Mouse (Mus musculus): ENCODE results near the gene Rapgef3. TPM values are rescaled to one million over a fixed set of nuclear protein-coding genes. Genes with fewer than 3 reads are reported as not detected.

The Rapgef3 gene
- polyA plus RNA-seq, 1 experiment = not detected

DNA sequence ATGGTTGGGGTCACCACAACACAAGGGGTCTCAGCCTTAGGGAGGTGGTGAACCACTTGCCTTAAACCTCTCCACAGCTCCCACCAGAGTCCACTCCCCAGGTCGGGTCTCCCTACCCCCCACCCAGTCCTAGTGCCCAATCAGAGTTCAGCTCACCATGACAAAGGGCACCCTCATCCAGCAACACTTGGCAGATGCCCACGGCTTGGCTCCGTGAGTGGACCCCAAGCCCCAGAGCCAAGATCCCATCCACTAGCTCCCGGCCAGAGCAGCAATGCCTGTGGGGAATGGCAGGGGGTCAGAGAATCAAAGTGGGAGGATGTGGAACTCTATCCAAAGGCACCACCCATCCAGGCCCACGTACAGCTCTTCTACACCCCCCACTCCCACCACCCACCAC, 6.8 kb downstream of the Rapgef3 start:
- Histone ChIP-seq H3K4me3 (ENCODE audit: insufficient read depth, low read depth, low read length) (no peak overlapping the region), H3K4me1 (ENCODE audit: control insufficient read depth, insufficient read depth, low read length) (peaks cover 46% of the 10 kb centered on the region), H3K27ac (ENCODE audit: insufficient read depth, low read depth, low read length) (no peak overlapping the region)
- TF ChIP-seq CTCF (IDR thresholded peaks at IDR 0.05; ENCODE audit: insufficient read depth, low read depth, low read length) = no peak
- TF ChIP-seq POLR2A (IDR thresholded peaks at IDR 0.05; ENCODE audit: insufficient read depth, low read depth, low read length) = no peak
- WGBS = 34% methylated on average over 5 of the region's 5 CpGs

DNA sequence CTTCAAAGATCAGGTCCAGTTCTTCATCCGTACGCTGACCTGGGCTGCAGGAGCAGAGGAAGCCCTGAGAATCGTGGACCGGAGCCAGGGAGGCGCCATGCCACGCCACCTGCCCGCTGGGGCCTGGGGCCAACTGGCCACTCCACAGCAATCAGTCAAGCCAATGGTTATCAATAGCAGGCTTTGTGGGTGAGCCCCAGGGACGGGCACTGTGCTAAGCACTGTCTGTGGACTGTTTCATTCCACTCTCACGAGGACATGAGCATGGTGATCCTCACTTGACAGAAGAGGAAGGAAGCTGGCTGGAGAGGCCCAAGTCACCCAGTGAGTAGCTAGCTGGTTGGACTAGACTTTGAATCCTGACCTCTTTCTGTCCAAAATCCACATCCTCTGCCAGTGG, 7.8 kb downstream of the Rapgef3 start:
- no peak overlapping the region for H3K4me3 ChIP-seq (ENCODE audit: insufficient read depth, low read depth, low read length)
- peaks cover 42% of the 10 kb centered on the region for H3K4me1 ChIP-seq (ENCODE audit: control insufficient read depth, insufficient read depth, low read length)
- 67% methylated on average over 9 of the region's 9 CpGs for WGBS
- no peak overlapping the region for H3K27ac ChIP-seq (ENCODE audit: insufficient read depth, low read depth, low read length)
- TF ChIP-seq POLR2A (IDR thresholded peaks at IDR 0.05; ENCODE audit: insufficient read depth, low read depth, low read length) (no peak), CTCF (IDR thresholded peaks at IDR 0.05; ENCODE audit: insufficient read depth, low read depth, low read length) (no peak)

DNA sequence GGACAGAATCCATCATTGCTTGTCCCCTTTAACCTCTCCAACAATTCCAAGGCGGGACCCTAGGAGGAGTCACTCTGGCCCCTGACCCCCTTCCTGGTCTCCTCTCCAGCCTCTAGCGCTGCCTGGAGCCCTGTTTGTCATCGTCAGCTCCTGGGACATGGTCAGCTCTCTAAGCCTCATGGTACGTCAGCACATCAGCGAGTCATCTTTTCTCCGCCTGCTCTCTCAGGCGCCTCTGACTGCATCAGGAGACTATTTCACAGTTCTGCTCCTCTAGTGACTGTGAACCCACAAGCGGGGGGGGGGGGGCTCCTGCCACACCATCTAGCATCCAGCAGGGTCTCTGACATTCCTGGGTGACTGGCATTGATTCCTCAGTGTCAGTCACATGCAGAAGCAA, 12.4 kb downstream of the Rapgef3 start:
- peaks cover 26% of the 10 kb centered on the region for H3K4me1 ChIP-seq (ENCODE audit: control insufficient read depth, insufficient read depth, low read length)
- H3K27ac ChIP-seq (ENCODE audit: insufficient read depth, low read depth, low read length) = no peak overlapping the region
- TF ChIP-seq CTCF (IDR thresholded peaks at IDR 0.05; ENCODE audit: insufficient read depth, low read depth, low read length) (no peak), POLR2A (IDR thresholded peaks at IDR 0.05; ENCODE audit: insufficient read depth, low read depth, low read length) (no peak)
- 64% methylated on average over 8 of the region's 8 CpGs for WGBS
- H3K4me3 ChIP-seq (ENCODE audit: insufficient read depth, low read depth, low read length) = no peak overlapping the region

DNA sequence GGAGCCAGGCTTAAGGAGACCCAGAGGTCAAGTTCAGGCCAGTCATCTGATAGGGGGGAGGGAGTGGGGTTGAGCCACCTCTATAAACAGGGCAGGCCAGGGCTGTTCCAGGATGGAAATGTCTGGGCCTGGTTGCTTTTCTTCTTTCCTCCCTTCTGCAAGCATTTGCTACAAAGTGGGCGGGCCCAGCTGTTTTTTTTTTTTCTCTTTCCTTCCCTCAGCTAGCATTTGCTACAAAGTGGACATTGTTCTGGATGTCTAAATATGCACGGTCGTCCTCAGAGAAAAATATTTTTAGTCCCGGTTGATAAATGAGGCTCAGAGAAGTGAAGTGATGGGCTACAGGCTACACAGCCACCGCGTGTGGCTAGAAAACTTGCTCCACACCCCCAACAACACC, 13.3 kb downstream of the Rapgef3 start:
- WGBS = 42% methylated on average over 6 of the region's 6 CpGs
- 0 out of 2 replicates have a peak overlapping the region, but pooled peaks have one; percentile 2 for H3K27ac ChIP-seq (ENCODE audit: insufficient read depth, low read depth, low read length)
- TF ChIP-seq POLR2A (IDR thresholded peaks at IDR 0.05; ENCODE audit: insufficient read depth, low read depth, low read length) = no peak
- no peak for TF ChIP-seq CTCF (IDR thresholded peaks at IDR 0.05; ENCODE audit: insufficient read depth, low read depth, low read length)
- H3K4me1 ChIP-seq (ENCODE audit: control insufficient read depth, insufficient read depth, low read length) = peaks cover 29% of the 10 kb centered on the region
- no peak overlapping the region for H3K4me3 ChIP-seq (ENCODE audit: insufficient read depth, low read depth, low read length)

DNA sequence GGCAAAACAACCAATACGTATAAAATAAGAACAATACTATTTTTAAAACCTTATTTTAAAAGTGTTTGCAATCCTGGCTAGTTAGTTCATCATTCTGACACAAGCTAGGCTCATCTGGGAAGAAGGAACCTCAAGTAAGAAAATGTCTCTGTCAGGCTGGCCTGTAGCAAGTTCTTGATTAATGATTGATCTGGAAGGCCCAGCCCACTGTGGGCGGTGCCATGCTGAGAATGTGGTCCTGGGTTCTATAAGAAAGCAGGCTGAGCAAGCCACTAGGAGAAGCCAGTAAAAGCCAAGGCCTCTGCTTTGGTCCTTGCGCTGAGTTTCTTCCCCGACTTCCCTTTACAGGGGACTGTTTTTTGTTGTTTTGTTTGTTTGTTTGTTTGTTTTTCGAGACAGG, 15.3 kb downstream of the Rapgef3 start:
- 88% methylated on average over 5 of the region's 5 CpGs for WGBS
- TF ChIP-seq POLR2A (IDR thresholded peaks at IDR 0.05; ENCODE audit: insufficient read depth, low read depth, low read length) (no peak), CTCF (IDR thresholded peaks at IDR 0.05; ENCODE audit: insufficient read depth, low read depth, low read length) (no peak)
- Histone ChIP-seq H3K27ac (ENCODE audit: insufficient read depth, low read depth, low read length) (no peak overlapping the region), H3K4me1 (ENCODE audit: control insufficient read depth, insufficient read depth, low read length) (peaks cover 31% of the 10 kb centered on the region), H3K4me3 (ENCODE audit: insufficient read depth, low read depth, low read length) (no peak overlapping the region)

DNA sequence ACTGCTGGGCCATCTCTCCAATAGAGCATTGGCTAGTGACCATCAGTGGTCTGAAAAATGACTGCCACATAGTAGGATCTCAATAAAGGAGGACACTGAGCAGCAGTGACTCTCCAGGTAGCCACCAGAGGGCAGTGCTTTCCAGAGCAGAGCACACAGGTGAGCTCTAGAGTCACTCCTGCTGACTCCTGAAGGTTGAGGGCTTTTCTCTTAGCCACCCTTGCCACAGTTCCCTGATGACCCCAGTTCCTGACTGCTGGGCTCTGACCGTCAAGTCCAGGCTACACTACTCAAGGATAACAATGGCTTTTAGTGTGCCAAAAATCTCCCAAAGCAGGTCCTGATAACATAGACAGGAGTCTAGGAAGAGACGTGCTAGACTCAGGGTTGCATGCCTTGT, 16.1 kb downstream of the Rapgef3 start:
- H3K4me3 ChIP-seq (ENCODE audit: insufficient read depth, low read depth, low read length) = no peak overlapping the region
- 85% methylated on average over 2 of the region's 2 CpGs for WGBS
- no peak overlapping the region for H3K27ac ChIP-seq (ENCODE audit: insufficient read depth, low read depth, low read length)
- peaks cover 31% of the 10 kb centered on the region for H3K4me1 ChIP-seq (ENCODE audit: control insufficient read depth, insufficient read depth, low read length)
- no peak for TF ChIP-seq POLR2A (IDR thresholded peaks at IDR 0.05; ENCODE audit: insufficient read depth, low read depth, low read length)
- no peak for TF ChIP-seq CTCF (IDR thresholded peaks at IDR 0.05; ENCODE audit: insufficient read depth, low read depth, low read length)

DNA sequence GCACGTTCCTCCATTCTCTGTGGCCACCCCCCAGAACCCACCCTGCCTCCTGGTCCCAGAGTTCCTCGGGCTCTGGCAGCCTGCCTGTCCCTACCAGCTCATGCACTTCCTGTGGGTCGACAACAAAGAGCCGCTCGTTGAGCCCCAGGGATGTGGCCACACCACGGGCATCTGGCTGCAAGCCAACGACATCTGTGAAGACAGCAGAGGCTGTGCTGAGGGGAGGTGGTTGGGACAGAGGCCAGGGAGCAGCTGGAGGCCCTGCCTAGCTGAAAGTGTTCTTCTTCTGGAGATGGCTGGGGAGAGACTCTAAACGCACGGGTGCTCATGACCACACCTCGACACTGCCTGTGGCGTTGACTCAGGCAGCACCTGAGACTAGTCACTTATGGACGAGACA, 17.1 kb downstream of the Rapgef3 start:
- no peak for TF ChIP-seq POLR2A (IDR thresholded peaks at IDR 0.05; ENCODE audit: insufficient read depth, low read depth, low read length)
- TF ChIP-seq CTCF (IDR thresholded peaks at IDR 0.05; ENCODE audit: insufficient read depth, low read depth, low read length) = no peak
- Histone ChIP-seq H3K4me1 (ENCODE audit: control insufficient read depth, insufficient read depth, low read length) (peaks cover 30% of the 10 kb centered on the region), H3K27ac (ENCODE audit: insufficient read depth, low read depth, low read length) (peak overlapping the region; percentile 57; the same call in 1 of the 2 replicates), H3K4me3 (ENCODE audit: insufficient read depth, low read depth, low read length) (no peak overlapping the region)
- WGBS = 19% methylated on average over 12 of the region's 12 CpGs

DNA sequence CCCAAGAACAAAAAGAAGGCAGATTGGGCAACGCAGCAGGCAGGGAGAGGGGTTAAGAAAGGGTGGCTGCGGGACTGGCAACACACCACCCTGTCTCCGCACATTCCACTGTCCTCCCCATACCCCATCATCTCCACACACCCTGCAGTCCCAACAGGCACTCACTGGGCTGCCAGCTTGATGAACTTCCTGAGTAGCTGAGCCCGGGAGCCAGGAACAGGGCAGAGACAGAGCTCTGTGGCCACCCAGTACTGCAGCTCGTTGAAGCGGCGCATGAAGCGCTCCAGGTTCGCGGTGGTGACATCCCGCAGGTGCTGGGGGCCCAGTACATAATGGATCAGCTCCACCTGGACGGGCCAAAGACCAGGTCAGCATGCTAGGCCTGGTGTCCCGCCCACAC, 17.9 kb downstream of the Rapgef3 start:
- no peak for TF ChIP-seq CTCF (IDR thresholded peaks at IDR 0.05; ENCODE audit: insufficient read depth, low read depth, low read length)
- no peak for TF ChIP-seq POLR2A (IDR thresholded peaks at IDR 0.05; ENCODE audit: insufficient read depth, low read depth, low read length)
- WGBS = 88% methylated on average over 13 of the region's 13 CpGs
- peak overlapping the region; percentile 57; the same call in 1 of the 2 replicates for H3K27ac ChIP-seq (ENCODE audit: insufficient read depth, low read depth, low read length)

DNA sequence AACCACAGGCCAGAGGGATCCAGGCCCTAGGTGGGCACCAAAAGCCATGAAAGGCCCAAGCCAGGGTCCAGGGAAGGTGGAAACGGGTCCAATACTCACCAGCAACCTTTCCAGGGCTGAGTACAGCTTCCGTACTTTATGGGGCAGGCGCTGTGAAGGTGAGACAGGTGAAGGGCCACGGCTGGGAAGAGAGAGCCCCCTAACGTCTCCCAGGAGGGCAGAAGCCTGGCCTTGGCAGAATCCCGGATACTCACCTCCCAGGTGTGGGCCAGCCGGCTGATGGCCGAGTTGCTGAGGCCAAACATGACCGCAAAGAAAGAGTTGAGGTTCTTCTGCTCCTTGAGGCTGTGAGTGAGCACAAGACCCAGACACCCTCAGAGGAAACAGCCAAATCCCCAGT, 18.4 kb downstream of the Rapgef3 start:
- Histone ChIP-seq H3K4me1 (ENCODE audit: control insufficient read depth, insufficient read depth, low read length) (peaks cover 38% of the 10 kb centered on the region), H3K4me3 (ENCODE audit: insufficient read depth, low read depth, low read length) (no peak overlapping the region; the same call in 1 of the 2 replicates), H3K27ac (ENCODE audit: insufficient read depth, low read depth, low read length) (0 out of 2 replicates have a peak overlapping the region, but pooled peaks have one; percentile 57)
- TF ChIP-seq POLR2A (IDR thresholded peaks at IDR 0.05; ENCODE audit: insufficient read depth, low read depth, low read length) (no peak), CTCF (IDR thresholded peaks at IDR 0.05; ENCODE audit: insufficient read depth, low read depth, low read length) (no peak)
- WGBS = 96% methylated on average over 9 of the region's 9 CpGs

More for the DNA sequence above, 17.9 kb downstream of the Rapgef3 start:
- no peak overlapping the region; the same call in 1 of the 2 replicates for H3K4me3 ChIP-seq (ENCODE audit: insufficient read depth, low read depth, low read length)
- peaks cover 37% of the 10 kb centered on the region for H3K4me1 ChIP-seq (ENCODE audit: control insufficient read depth, insufficient read depth, low read length)

DNA sequence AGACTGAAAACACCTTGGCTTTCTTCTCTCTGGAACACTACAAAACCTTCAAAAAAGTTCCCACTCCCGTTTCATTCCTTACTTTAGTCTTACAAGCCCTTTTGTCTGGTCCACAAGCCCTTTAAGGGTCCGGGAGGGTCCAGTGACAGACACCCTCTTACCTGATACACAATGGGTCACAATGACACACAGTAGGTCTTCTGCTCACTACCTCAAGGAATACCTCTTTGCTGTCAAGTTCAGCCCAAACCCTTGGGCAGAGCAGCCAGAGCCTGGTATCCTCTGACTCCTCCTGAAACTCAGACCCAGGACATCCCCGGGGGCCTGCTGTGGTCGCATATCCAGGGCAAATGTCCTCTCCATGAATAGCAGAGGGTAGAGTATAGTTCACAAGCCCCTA, 18.8 kb downstream of the Rapgef3 start:
- Histone ChIP-seq H3K4me1 (ENCODE audit: control insufficient read depth, insufficient read depth, low read length) (peaks cover 36% of the 10 kb centered on the region), H3K4me3 (ENCODE audit: insufficient read depth, low read depth, low read length) (no peak overlapping the region), H3K27ac (ENCODE audit: insufficient read depth, low read depth, low read length) (no peak overlapping the region)
- no peak for TF ChIP-seq CTCF (IDR thresholded peaks at IDR 0.05; ENCODE audit: insufficient read depth, low read depth, low read length)
- no peak for TF ChIP-seq POLR2A (IDR thresholded peaks at IDR 0.05; ENCODE audit: insufficient read depth, low read depth, low read length)
- WGBS = 93% methylated on average over 4 of the region's 4 CpGs
